Mouse (Mus musculus) lung, postnatal 0 days (tissue): ENCODE data around the gene Sdr42e1. TPM values are rescaled to one million over a fixed set of nuclear protein-coding genes. Genes with fewer than 3 reads are reported as not detected.

Experiments
- ATAC-seq: fragments of 200-750 bp; cut with Nextera tagmentation; 2 replicates; pipeline ENCODE4 v1.8.0; 2017; ENCODE audit warnings: moderate library complexity
- DNase-seq: peaks from one replicate; pipeline ENCODE4 v3.0.0-alpha.2; 2016; ENCODE audit warnings: low spot score
- H3K27ac ChIP-seq: fragments of 300-500 bp; sonication (generic); 2 replicates; pipeline ENCODE4 v1.5.1; 2014; ENCODE audit warnings: antibody characterized with exemption, mild to moderate bottlenecking, low read length, mixed read lengths
- H3K27me3 ChIP-seq: fragments of 300-500 bp; sonication (generic); replicated peaks from 2 replicates; pipeline ENCODE4 v1.6.1; 2014; ENCODE audit warnings: low read length, mixed read lengths; ENCODE audit not compliant: insufficient read depth
- H3K36me3 ChIP-seq: fragments of 300-500 bp; sonication (generic); 2 replicates; pipeline ENCODE4 v1.6.1; 2014; ENCODE audit warnings: low read length, mixed read lengths; ENCODE audit not compliant: insufficient read depth
- H3K4me1 ChIP-seq: fragments of 300-500 bp; sonication (generic); 2 replicates; pipeline ENCODE4 v1.6.1; 2014; ENCODE audit warnings: antibody characterized with exemption, low read depth, low read length, mixed read lengths; ENCODE audit not compliant: insufficient read depth
- H3K4me2 ChIP-seq: fragments of 300-500 bp; sonication (generic); replicated peaks from 2 replicates; pipeline ENCODE4 v1.6.1; 2014; ENCODE audit warnings: low read depth, mild to moderate bottlenecking, low read length, moderate library complexity, mixed read lengths
- H3K4me3 ChIP-seq: fragments of 300-500 bp; sonication (generic); 2 replicates; pipeline ENCODE4 v1.5.1; 2014; ENCODE audit warnings: low read depth, low read length
- H3K9ac ChIP-seq: fragments of 300-500 bp; sonication (generic); replicated peaks from 2 replicates; pipeline ENCODE4 v1.6.1; 2014; ENCODE audit warnings: low read depth, mild to moderate bottlenecking
- H3K9me3 ChIP-seq: fragments of 300-500 bp; sonication (generic); 2 replicates; pipeline ENCODE4 v1.6.1; 2016; ENCODE audit warnings: low read length, mixed read lengths
- CTCF ChIP-seq: IDR thresholded peaks from 2 replicates; pipeline ENCODE4 v1.5.1; 2016; ENCODE audit warnings: antibody characterized with exemption, mild to moderate bottlenecking
- EP300 ChIP-seq: IDR thresholded peaks from 2 replicates; pipeline ENCODE4 v1.6.1; 2016; ENCODE audit warnings: antibody characterized with exemption, mild to moderate bottlenecking, control low read depth
- WGBS: fragments of 180-500 bp; shearing (Covaris S2); extraction: QIAGEN DNeasy Blood & Tissue Kit; methylation state at CpG from one replicate; pipeline ENCODE4 v1.1.7; 2014; 5-methylcytosine and 5-hydroxymethylcytosine counted together
- polyA plus RNA-seq: library from polyadenylated mRNA; unstranded; fragments of >200 nt; fragmentation: Nextera tagmentation; extraction: Ambion mirVana; gene quantifications from 2 replicates; pipeline ENCODE4 v1.2.1, GENCODE M21; 2015

Sdr42e1 gene
- polyA plus RNA-seq, 1 experiment from 2014 or later, result 3.4 TPM

- Histone ChIP-seq H3K36me3 (no peaks in the 10 kb centered on the region), H3K27ac (no peak overlapping the region), H3K4me1 (no peaks in the 10 kb centered on the region), H3K9ac (no peak overlapping the region), H3K4me3 (no peak overlapping the region), H3K9me3 (no peaks in the 10 kb centered on the region), H3K4me2 (no peak overlapping the region), H3K27me3 (no peaks in the 10 kb centered on the region)
- peak; percentile 36 for DNase-seq
- 50% methylated on average over 10 of the region's 10 CpGs for WGBS
- TF ChIP-seq CTCF (no peak), EP300 (no peak)
- ATAC-seq, result no peak
Measured at GRCm38 (mm10) chr8:117702701-117703100, 29.2 kb upstream of the Sdr42e1 start.

GRCm38 (mm10) chr8:117701859-117702258, 28.4 kb upstream of the Sdr42e1 start, which contains the start of gene Hsd17b2:
Hsd17b2 (plus strand) TSS chr8:117701904.
- DNase-seq, result no peak
- no peaks in the 10 kb centered on the region for H3K4me1 ChIP-seq
- no peak within 1 kb of the TSS for H3K27ac ChIP-seq
- WGBS, result 43% methylated on average over 13 of the region's 13 CpGs
- H3K9ac ChIP-seq, result no peak within 1 kb of the TSS
- H3K27me3 ChIP-seq, result no peaks in the 10 kb centered on the region
- H3K9me3 ChIP-seq, result no peaks in the 10 kb centered on the region
- no peaks in the 10 kb centered on the region for H3K36me3 ChIP-seq
- ATAC-seq, result no peak
- TF ChIP-seq CTCF (no peak), EP300 (no peak)
- no peak within 1 kb of the TSS for H3K4me2 ChIP-seq
- no peak within 1 kb of the TSS for H3K4me3 ChIP-seq

- Histone ChIP-seq H3K36me3 (no peaks in the 10 kb centered on the region), H3K4me2 (no peak overlapping the region), H3K4me1 (no peaks in the 10 kb centered on the region), H3K27ac (no peak overlapping the region), H3K9me3 (no peaks in the 10 kb centered on the region), H3K4me3 (no peak overlapping the region), H3K9ac (no peak overlapping the region), H3K27me3 (no peaks in the 10 kb centered on the region)
- ATAC-seq, result no peak
- TF ChIP-seq EP300 (no peak), CTCF (no peak)
- 86% methylated on average over 8 of the region's 8 CpGs for WGBS
- DNase-seq, result no peak
Measured at GRCm38 (mm10) chr8:117701246-117701645, 27.8 kb upstream of the Sdr42e1 start.

- H3K4me3 ChIP-seq, result no peak overlapping the region
- H3K9me3 ChIP-seq, result no peaks in the 10 kb centered on the region
- H3K9ac ChIP-seq, result no peak overlapping the region
- no peaks in the 10 kb centered on the region for H3K4me1 ChIP-seq
- TF ChIP-seq CTCF, result no peak
- TF ChIP-seq EP300, result no peak
- H3K4me2 ChIP-seq, result no peak overlapping the region
- H3K27ac ChIP-seq, result no peak overlapping the region
- DNase-seq, result peak; percentile 30
- no peak for ATAC-seq
- no peaks in the 10 kb centered on the region for H3K36me3 ChIP-seq
- 65% methylated on average over 8 of the region's 8 CpGs for WGBS
- no peaks in the 10 kb centered on the region for H3K27me3 ChIP-seq
Measured at GRCm38 (mm10) chr8:117700699-117701098, 27.2 kb upstream of the Sdr42e1 start.

GRCm38 (mm10) chr8:117697248-117697647, 23.8 kb upstream of the Sdr42e1 start:
- WGBS, result 41% methylated on average over 5 of the region's 5 CpGs
- Histone ChIP-seq H3K4me3 (no peak overlapping the region), H3K4me2 (no peak overlapping the region), H3K27me3 (no peaks in the 10 kb centered on the region), H3K9ac (no peak overlapping the region), H3K9me3 (no peaks in the 10 kb centered on the region), H3K36me3 (no peaks in the 10 kb centered on the region), H3K27ac (no peak overlapping the region), H3K4me1 (no peaks in the 10 kb centered on the region)
- no peak for DNase-seq
- no peak for ATAC-seq
- TF ChIP-seq EP300 (no peak), CTCF (peak; percentile 58)

GRCm38 (mm10) chr8:117695636-117696035, 22.1 kb upstream of the Sdr42e1 start:
- no peaks in the 10 kb centered on the region for H3K36me3 ChIP-seq
- TF ChIP-seq EP300, result no peak
- TF ChIP-seq CTCF, result no peak
- no peaks in the 10 kb centered on the region for H3K27me3 ChIP-seq
- no peak overlapping the region for H3K4me2 ChIP-seq
- DNase-seq, result no peak
- WGBS, result 77% methylated on average over 1 of the region's 1 CpGs
- no peaks in the 10 kb centered on the region for H3K4me1 ChIP-seq
- no peak overlapping the region for H3K27ac ChIP-seq
- no peak overlapping the region for H3K4me3 ChIP-seq
- H3K9me3 ChIP-seq, result no peaks in the 10 kb centered on the region
- no peak for ATAC-seq
- no peak overlapping the region for H3K9ac ChIP-seq

- no peak overlapping the region for H3K9ac ChIP-seq
- H3K4me3 ChIP-seq, result no peak overlapping the region
- 62% methylated on average over 4 of the region's 4 CpGs for WGBS
- no peak overlapping the region for H3K4me2 ChIP-seq
- no peaks in the 10 kb centered on the region for H3K36me3 ChIP-seq
- no peaks in the 10 kb centered on the region for H3K27me3 ChIP-seq
- H3K27ac ChIP-seq, result no peak overlapping the region
- no peaks in the 10 kb centered on the region for H3K9me3 ChIP-seq
- no peak for TF ChIP-seq EP300
- no peak for TF ChIP-seq CTCF
- ATAC-seq (peak; percentile 64; the same call in 1 of the 2 replicates), DNase-seq (peak; percentile 42)
- no peaks in the 10 kb centered on the region for H3K4me1 ChIP-seq
Measured at GRCm38 (mm10) chr8:117692131-117692530, 18.6 kb upstream of the Sdr42e1 start.
